Mouse (Mus musculus) liver, embryonic 12.5 days (tissue): ENCODE results near the gene Plvap. TPM values are rescaled to one million over a fixed set of nuclear protein-coding genes. Genes with fewer than 3 reads are reported as not detected.

Experiments
- ATAC-seq: fragments of 200-750 bp; cut with Nextera tagmentation; 2 replicates; pipeline ENCODE4 v1.8.0; 2017; ENCODE audit warnings: moderate number of reproducible peaks, mild to moderate bottlenecking, moderate library complexity
- H3K27ac ChIP-seq: fragments of 300-500 bp; sonication (generic); 2 replicates; pipeline ENCODE4 v1.5.1; 2016; ENCODE audit warnings: mild to moderate bottlenecking
- H3K27me3 ChIP-seq: fragments of 300-500 bp; sonication (generic); replicated peaks from 2 replicates; pipeline ENCODE4 v1.6.1; 2016; ENCODE audit warnings: mild to moderate bottlenecking, moderate library complexity
- H3K36me3 ChIP-seq: fragments of 300-500 bp; sonication (generic); 2 replicates; pipeline ENCODE4 v1.6.1; 2016; ENCODE audit warnings: mild to moderate bottlenecking, moderate library complexity
- H3K4me1 ChIP-seq: fragments of 300-500 bp; sonication (generic); 2 replicates; pipeline ENCODE4 v1.6.1; 2016
- H3K4me2 ChIP-seq: fragments of 300-500 bp; sonication (generic); 2 replicates; pipeline ENCODE4 v1.6.1; 2016; ENCODE audit warnings: mild to moderate bottlenecking, moderate library complexity
- H3K4me3 ChIP-seq: fragments of 300-500 bp; sonication (generic); 2 replicates; pipeline ENCODE4 v1.5.1; 2016; ENCODE audit warnings: mild to moderate bottlenecking, moderate library complexity
- H3K9ac ChIP-seq: fragments of 300-500 bp; sonication (generic); 2 replicates; pipeline ENCODE4 v1.6.1; 2016; ENCODE audit warnings: mild to moderate bottlenecking, moderate library complexity
- H3K9me3 ChIP-seq: fragments of 300-500 bp; sonication (generic); replicated peaks from 2 replicates; pipeline ENCODE4 v1.6.1; 2016; ENCODE audit warnings: mild to moderate bottlenecking, moderate library complexity
- WGBS: fragments of 180-500 bp; shearing (Covaris S2); methylation state at CpG from one replicate; pipeline ENCODE4 v1.1.7; 2016; ENCODE audit not compliant: insufficient replicate concordance; 5-methylcytosine and 5-hydroxymethylcytosine counted together
- polyA plus RNA-seq: library from polyadenylated mRNA; unstranded; fragments of >200 nt; fragmentation: Nextera tagmentation; extraction: Ambion mirVana; gene quantifications from 2 replicates; pipeline ENCODE4 v1.2.1, GENCODE M21; 2016

Gene Plvap
- polyA plus RNA-seq, 1 experiment from 2014 or later: 46.7 TPM

DNA sequence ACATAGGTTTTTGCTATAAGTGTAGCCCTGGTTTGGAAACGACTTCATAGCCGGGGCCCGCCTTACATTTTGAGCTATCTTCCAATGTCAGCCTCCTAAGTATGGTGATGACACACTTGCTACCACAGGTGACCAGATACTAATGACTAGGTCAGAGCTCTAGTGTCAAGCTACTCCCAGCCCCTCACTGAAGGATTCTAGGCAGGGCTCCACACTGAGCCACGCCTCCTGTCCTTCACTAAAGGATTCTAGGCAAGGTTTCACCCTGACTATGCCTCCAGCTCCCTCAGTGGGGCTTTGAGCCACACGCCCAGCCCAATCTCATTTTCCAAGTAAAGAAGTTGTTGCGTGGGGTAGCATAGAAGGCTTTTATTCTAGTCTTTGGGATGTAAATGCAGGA lies 50.8 kb downstream of the Plvap start:
- Histone ChIP-seq H3K9me3 (no peaks in the 10 kb centered on the region), H3K4me1 (peaks cover 42% of the 10 kb centered on the region), H3K4me2 (no peak overlapping the region), H3K27ac (no peak overlapping the region), H3K36me3 (peaks cover 33% of the 10 kb centered on the region), H3K9ac (no peak overlapping the region), H3K27me3 (peaks cover 22% of the 10 kb centered on the region), H3K4me3 (no peak overlapping the region)
- WGBS: 80% methylated on average over 6 of the region's 6 CpGs
- no peak for ATAC-seq

- Histone ChIP-seq H3K27me3 (peaks cover 44% of the 10 kb centered on the region), H3K4me1 (peaks cover 23% of the 10 kb centered on the region), H3K36me3 (peaks cover 33% of the 10 kb centered on the region), H3K9ac (no peak overlapping the region), H3K27ac (no peak overlapping the region), H3K9me3 (no peaks in the 10 kb centered on the region), H3K4me3 (no peak overlapping the region), H3K4me2 (no peak overlapping the region)
- WGBS: 71% methylated on average over 20 of the region's 20 CpGs
- no peak for ATAC-seq
Observed at GRCm38 (mm10) chr8:71457659-71458270, 53.8 kb downstream of the Plvap start.

GRCm38 (mm10) chr8:71456906-71457305 lies 54.6 kb downstream of the Plvap start:
- Histone ChIP-seq H3K27ac (no peak overlapping the region), H3K27me3 (peaks cover 48% of the 10 kb centered on the region), H3K9me3 (no peaks in the 10 kb centered on the region), H3K36me3 (peaks cover 33% of the 10 kb centered on the region), H3K4me3 (no peak overlapping the region), H3K4me2 (peak overlapping the region; percentile 6; the same call in 1 of the 2 replicates), H3K4me1 (peaks cover 16% of the 10 kb centered on the region), H3K9ac (no peak overlapping the region)
- peak; percentile 61; the same call in 1 of the 2 replicates for ATAC-seq
- 30% methylated on average over 22 of the region's 22 CpGs for WGBS

DNA sequence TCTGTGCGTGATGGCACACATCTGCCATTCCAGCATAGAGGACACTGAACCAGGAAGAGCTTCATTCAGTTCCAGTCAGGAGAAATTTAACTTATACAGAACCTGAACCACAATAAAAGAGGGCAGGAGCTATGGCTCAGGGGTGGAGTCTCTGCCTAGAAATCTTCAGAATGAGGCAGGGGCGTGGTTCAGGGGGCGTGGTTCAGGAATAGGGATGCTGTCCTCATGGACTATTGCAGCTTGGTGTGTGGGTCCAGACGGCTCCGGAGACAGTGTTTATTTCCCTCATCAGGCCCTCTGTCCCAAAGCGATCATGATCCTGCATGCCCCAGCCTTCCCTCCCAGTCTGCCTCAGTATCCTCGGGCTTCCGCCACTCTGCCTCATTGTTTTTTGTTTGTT lies 56.9 kb downstream of the Plvap start:
- ATAC-seq: no peak
- no peak overlapping the region for H3K9ac ChIP-seq
- peaks cover 15% of the 10 kb centered on the region for H3K36me3 ChIP-seq
- WGBS: 61% methylated on average over 8 of the region's 8 CpGs
- H3K9me3 ChIP-seq: no peaks in the 10 kb centered on the region
- H3K4me3 ChIP-seq: no peak overlapping the region
- peaks cover 39% of the 10 kb centered on the region for H3K27me3 ChIP-seq
- H3K27ac ChIP-seq: no peak overlapping the region
- peaks cover 16% of the 10 kb centered on the region for H3K4me1 ChIP-seq
- H3K4me2 ChIP-seq: no peak overlapping the region

DNA sequence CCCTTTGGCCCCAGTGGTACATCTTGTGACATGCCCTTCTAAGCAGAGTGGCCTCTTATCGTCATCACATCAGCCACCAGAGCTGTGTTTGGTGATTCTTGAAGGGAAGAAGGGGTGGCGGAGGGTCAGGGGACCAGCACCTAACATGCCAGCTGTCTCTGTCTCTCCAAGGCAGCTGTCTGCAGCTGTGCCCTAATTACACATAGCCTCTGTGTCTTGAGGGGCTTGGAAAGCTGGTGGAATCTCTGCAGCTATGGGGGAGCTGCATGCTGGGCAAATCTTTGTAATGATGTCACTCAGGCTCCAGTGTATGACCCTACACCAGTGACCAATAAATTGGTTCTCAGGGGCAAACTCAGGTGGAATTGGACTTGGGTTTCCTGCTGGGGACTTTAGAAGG lies 58.9 kb downstream of the Plvap start:
- Histone ChIP-seq H3K9me3 (no peaks in the 10 kb centered on the region), H3K36me3 (peaks cover 4% of the 10 kb centered on the region; the same call in 1 of the 2 replicates), H3K4me1 (peaks cover 11% of the 10 kb centered on the region), H3K4me2 (no peak overlapping the region), H3K4me3 (no peak overlapping the region), H3K27me3 (peaks cover 41% of the 10 kb centered on the region), H3K9ac (no peak overlapping the region), H3K27ac (no peak overlapping the region)
- ATAC-seq: no peak
- WGBS: 60% methylated on average over 2 of the region's 2 CpGs

DNA sequence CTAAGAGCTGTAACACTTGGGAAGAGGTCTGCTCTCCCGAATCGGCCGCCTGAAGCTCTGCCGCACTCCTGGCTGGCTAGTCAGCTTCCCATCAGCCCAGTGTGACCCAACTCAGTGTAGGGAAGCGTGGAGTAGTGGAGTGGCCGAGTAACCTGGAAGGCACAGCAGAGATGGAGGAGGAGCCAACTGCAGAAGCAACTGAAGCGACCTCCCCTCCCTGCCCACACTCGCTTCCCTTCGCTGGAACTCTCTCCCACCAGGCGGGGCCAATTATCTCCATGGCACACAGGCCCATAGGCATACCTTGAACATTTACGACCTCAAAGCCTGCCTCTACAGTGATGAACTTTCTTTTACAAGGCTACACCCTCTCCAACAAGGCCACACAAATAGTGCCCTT lies 59.8 kb downstream of the Plvap start:
- 37% methylated on average over 11 of the region's 11 CpGs for WGBS
- no peak overlapping the region for H3K4me2 ChIP-seq
- peaks cover 42% of the 10 kb centered on the region for H3K27me3 ChIP-seq
- no peak overlapping the region for H3K9ac ChIP-seq
- H3K4me1 ChIP-seq: peaks cover 2% of the 10 kb centered on the region
- no peak for ATAC-seq
- no peak overlapping the region for H3K27ac ChIP-seq
- no peaks in the 10 kb centered on the region for H3K36me3 ChIP-seq
- H3K9me3 ChIP-seq: no peaks in the 10 kb centered on the region
- H3K4me3 ChIP-seq: no peak overlapping the region

DNA sequence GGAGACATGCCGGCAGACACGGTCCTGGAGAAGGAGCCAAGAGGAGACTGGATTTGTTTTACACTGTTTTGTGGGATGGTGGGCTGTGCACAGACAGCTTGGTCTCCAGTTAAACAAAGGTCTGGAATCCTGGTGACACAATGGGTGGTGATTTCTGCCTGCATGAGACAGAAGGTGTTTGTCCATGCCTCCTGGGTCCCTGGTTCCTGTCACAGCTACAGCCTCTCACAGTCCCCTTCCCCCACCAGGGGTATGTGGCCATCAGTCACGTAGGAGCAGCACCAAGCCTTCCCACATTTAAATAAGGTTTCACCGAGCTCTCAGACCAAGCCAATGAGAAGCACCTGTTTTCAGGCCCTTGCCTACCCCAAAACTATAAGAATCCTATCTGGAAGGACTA lies 60.2 kb downstream of the Plvap start:
- no peaks in the 10 kb centered on the region for H3K9me3 ChIP-seq
- no peaks in the 10 kb centered on the region for H3K36me3 ChIP-seq
- no peak overlapping the region for H3K4me3 ChIP-seq
- no peaks in the 10 kb centered on the region for H3K4me1 ChIP-seq
- no peak overlapping the region for H3K9ac ChIP-seq
- no peak overlapping the region for H3K4me2 ChIP-seq
- H3K27me3 ChIP-seq: peaks cover 37% of the 10 kb centered on the region
- 59% methylated on average over 4 of the region's 4 CpGs for WGBS
- ATAC-seq: no peak
- H3K27ac ChIP-seq: no peak overlapping the region

Other genes starting within 250 kb of the Plvap start
- 13.5 and 13.8 TPM in 2 replicates for gene Myo9b, start 239.0 kb downstream of the Plvap start, polyA plus RNA-seq
- 60.1 and 62.8 TPM in 2 replicates for gene Haus8, start 238.8 kb downstream of the Plvap start, polyA plus RNA-seq
- gene Use1, start 144.9 kb downstream of the Plvap start, polyA plus RNA-seq: 60.2 and 61.1 TPM in 2 replicates
- 6.8 and 6.9 TPM in 2 replicates for gene Ocel1, start 140.5 kb downstream of the Plvap start, polyA plus RNA-seq
- gene Nr2f6, start 129.8 kb downstream of the Plvap start, polyA plus RNA-seq: 35.3 and 38.8 TPM in 2 replicates
- 3.6 and 4.0 TPM in 2 replicates for gene Ushbp1, start 116.0 kb downstream of the Plvap start, polyA plus RNA-seq
- gene Babam1, start 114.9 kb downstream of the Plvap start, polyA plus RNA-seq: 79.0 and 82.6 TPM in 2 replicates
- gene Ankle1, start 105.7 kb downstream of the Plvap start, polyA plus RNA-seq: 57.9 and 58.3 TPM in 2 replicates
- 16.0 and 17.4 TPM in 2 replicates for gene Abhd8, start 48.1 kb downstream of the Plvap start, polyA plus RNA-seq
- 168 and 173 TPM in 2 replicates for gene Mrpl34, start 46.8 kb downstream of the Plvap start, polyA plus RNA-seq
- gene Dda1, start 42.6 kb downstream of the Plvap start, polyA plus RNA-seq: 60.6 and 63.1 TPM in 2 replicates
- 1.2 TPM in 2 replicates for gene Ano8, start 25.8 kb downstream of the Plvap start, polyA plus RNA-seq
- gene Gtpbp3, start 23.6 kb downstream of the Plvap start, polyA plus RNA-seq: 9.3 and 9.6 TPM in 2 replicates
- gene Ccdc194, start 14.0 kb upstream of the Plvap start, polyA plus RNA-seq: 0.30 and 0.57 TPM in 2 replicates
- 28.7 and 29.4 TPM in 2 replicates for gene Bst2, start 25.7 kb upstream of the Plvap start, polyA plus RNA-seq
- 39.2 and 42.7 TPM in 2 replicates for gene Mvb12a, start 31.2 kb upstream of the Plvap start, polyA plus RNA-seq
- 0.61 and 0.75 TPM in 2 replicates for gene Tmem221, start 47.1 kb upstream of the Plvap start, polyA plus RNA-seq
- gene Nxnl1, start 54.8 kb upstream of the Plvap start, polyA plus RNA-seq: 0.32 and 0.36 TPM in 2 replicates
- gene Slc27a1, start 57.1 kb upstream of the Plvap start, polyA plus RNA-seq: 4.1 and 4.4 TPM in 2 replicates
- gene Pgls, start 80.4 kb upstream of the Plvap start, polyA plus RNA-seq: 138 and 144 TPM in 2 replicates
- gene Fam129c, start 85.9 kb upstream of the Plvap start, polyA plus RNA-seq: 1.3 and 2.3 TPM in 2 replicates
- 29.0 and 30.1 TPM in 2 replicates for gene Colgalt1, start 99.2 kb upstream of the Plvap start, polyA plus RNA-seq
- 0.22 and 0.31 TPM in 2 replicates for gene Unc13a, start 160.0 kb upstream of the Plvap start, polyA plus RNA-seq
- gene Jak3, start 164.5 kb upstream of the Plvap start, polyA plus RNA-seq: 9.2 and 10.4 TPM in 2 replicates
- 1.5 and 2.1 TPM in 2 replicates for gene Insl3, start 177.5 kb upstream of the Plvap start, polyA plus RNA-seq
- gene B3gnt3, start 190.0 kb upstream of the Plvap start, polyA plus RNA-seq: 3.6 and 4.2 TPM in 2 replicates
- gene Fcho1, start 214.0 kb upstream of the Plvap start, polyA plus RNA-seq: 19.5 and 20.6 TPM in 2 replicates